Mouse (Mus musculus): ENCODE measurements at regions not wholly inside any gene's neighbourhood (a gene's known extent, or its start where the extent isn't known, plus 50 kb on each side); places are given as distances from the start of the nearest gene placed in this dataset.
A peak's percentile ranks its signal among the peaks of the same experiment; 100 is the strongest.
"Not testable (repeated sequence)": the region's sequence is repeated elsewhere in the genome, so short reads cannot be mapped to it uniquely, and the experiment has no call there.

- 0 out of 2 replicates have a peak, but pooled peaks have one; percentile 32 for ATAC-seq (ENCODE audit: low FRiP score, low read depth)
- WGBS, result 83% methylated on average over 4 of the region's 4 CpGs
Measured at GRCm38 (mm10) chr1:42607466-42608043, 88.0 kb upstream of the Pou3f3 start.

GRCm38 (mm10) chr1:42623766-42624165 is 71.8 kb upstream of the Pou3f3 start:
- no peaks in the 10 kb centered on the region for H3K36me3 ChIP-seq
- no peak overlapping the region for H3K4me3 ChIP-seq
- peaks cover 13% of the 10 kb centered on the region for H3K4me1 ChIP-seq
- H3K27me3 ChIP-seq, result no peaks in the 10 kb centered on the region; the same call in 1 of the 2 replicates
- no peak overlapping the region for H3K27ac ChIP-seq
- ATAC-seq (ENCODE audit: low FRiP score, low read depth), result no peak
- H3K4me2 ChIP-seq (replicated peaks), result no peak overlapping the region
- 0 out of 2 replicates have a peak, but pooled peaks cover 3% of the 10 kb centered on the region for H3K9me3 ChIP-seq
- no peak overlapping the region for H3K9ac ChIP-seq
- 70% methylated on average over 6 of the region's 6 CpGs for WGBS

More at GRCm38 (mm10) chr1:42607466-42608043, 88.0 kb upstream of the Pou3f3 start:
- H3K36me3 ChIP-seq; H3K4me1 ChIP-seq; H3K27ac ChIP-seq; H3K4me2 ChIP-seq (replicated peaks); H3K9ac ChIP-seq; H3K9me3 ChIP-seq; H3K4me3 ChIP-seq; H3K27me3 ChIP-seq: not testable (repeated sequence)

- WGBS, result 45% methylated on average over 12 of the region's 12 CpGs
- Histone ChIP-seq H3K27me3 (no peaks in the 10 kb centered on the region; the same call in 1 of the 2 replicates), H3K4me2 (replicated peaks) (no peak overlapping the region), H3K4me1 (peaks cover 28% of the 10 kb centered on the region), H3K9me3 (no peaks in the 10 kb centered on the region), H3K9ac (no peak overlapping the region), H3K36me3 (no peaks in the 10 kb centered on the region), H3K4me3 (no peak overlapping the region), H3K27ac (no peak overlapping the region)
- no peak for ATAC-seq (ENCODE audit: low FRiP score, low read depth)
Measured at GRCm38 (mm10) chr1:42628800-42629199, 66.8 kb upstream of the Pou3f3 start.

- Histone ChIP-seq H3K9me3 (no peaks in the 10 kb centered on the region), H3K36me3 (no peaks in the 10 kb centered on the region), H3K27me3 (no peaks in the 10 kb centered on the region; the same call in 1 of the 2 replicates), H3K4me2 (replicated peaks) (peak overlapping the region; percentile 39), H3K4me1 (peaks cover 24% of the 10 kb centered on the region), H3K4me3 (no peak overlapping the region), H3K27ac (peak overlapping the region; percentile 29), H3K9ac (no peak overlapping the region)
- peak; percentile 66 for ATAC-seq (ENCODE audit: low FRiP score, low read depth)
- WGBS, result 31% methylated on average over 14 of the region's 14 CpGs
Measured at GRCm38 (mm10) chr1:42629465-42630261, 65.9 kb upstream of the Pou3f3 start.

DNA sequence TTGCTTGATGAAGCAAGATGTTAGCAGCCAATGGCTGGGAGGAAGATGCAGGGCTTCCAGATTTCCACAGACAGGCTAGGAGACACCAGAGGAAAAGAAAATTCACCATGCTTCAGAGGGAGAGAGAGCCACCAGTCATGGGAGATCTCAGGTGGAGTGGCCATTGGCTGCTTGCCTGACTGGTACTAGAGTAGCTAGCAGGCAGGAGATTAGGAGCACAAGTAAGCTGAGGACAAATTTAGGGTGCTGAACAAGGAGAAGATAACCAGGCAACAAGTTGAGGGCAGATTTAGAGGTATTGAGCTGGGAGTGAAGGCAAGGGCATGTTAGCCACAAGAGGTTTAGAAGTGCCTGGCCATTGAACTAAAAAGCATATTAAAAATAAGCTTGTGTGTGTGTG is 63.3 kb upstream of the Pou3f3 start:
- H3K27me3 ChIP-seq, result no peaks in the 10 kb centered on the region; the same call in 1 of the 2 replicates
- no peak overlapping the region for H3K4me2 ChIP-seq (replicated peaks)
- H3K4me3 ChIP-seq, result no peak overlapping the region
- no peaks in the 10 kb centered on the region for H3K36me3 ChIP-seq
- no peak for ATAC-seq (ENCODE audit: low FRiP score, low read depth)
- peaks cover 29% of the 10 kb centered on the region for H3K4me1 ChIP-seq
- no peak overlapping the region for H3K27ac ChIP-seq
- no peak overlapping the region for H3K9ac ChIP-seq
- H3K9me3 ChIP-seq, result no peaks in the 10 kb centered on the region

DNA sequence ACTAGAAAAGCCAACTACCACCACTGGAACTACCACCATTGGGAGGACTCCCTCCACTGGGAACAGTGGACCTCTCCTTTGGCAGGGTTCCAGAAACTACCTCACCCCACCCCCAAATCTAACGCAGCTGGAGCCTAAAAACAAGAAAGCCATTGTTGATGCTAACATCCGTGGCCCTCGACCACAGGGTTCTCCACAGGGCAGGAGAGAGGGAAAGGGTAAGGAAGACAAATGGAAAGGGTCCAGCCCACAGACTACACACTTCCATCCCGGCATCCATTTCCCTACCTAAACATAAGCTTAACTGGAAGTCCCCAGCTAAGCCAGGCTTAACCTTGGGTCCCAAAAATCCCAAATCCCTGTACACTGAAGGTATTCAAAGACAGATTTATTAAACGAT is 59.0 kb upstream of the Pou3f3 start:
- WGBS, result 58% methylated on average over 5 of the region's 5 CpGs
- Histone ChIP-seq H3K36me3 (no peaks in the 10 kb centered on the region), H3K4me1 (peaks cover 9% of the 10 kb centered on the region), H3K27me3 (no peaks in the 10 kb centered on the region), H3K27ac (no peak overlapping the region), H3K4me3 (no peak overlapping the region), H3K9ac (no peak overlapping the region), H3K9me3 (no peaks in the 10 kb centered on the region), H3K4me2 (replicated peaks) (no peak overlapping the region)
- no peak for ATAC-seq (ENCODE audit: low FRiP score, low read depth)
